Mouse (Mus musculus) neural tube, embryonic 14.5 days (tissue): ENCODE measurements around the gene Gm5089. TPM values are rescaled to one million over a fixed set of nuclear protein-coding genes. Genes with fewer than 3 reads are reported as not detected.

Source experiments
- ATAC-seq: fragments of 200-750 bp; cut with Nextera tagmentation; 2 replicates; pipeline ENCODE4 v1.8.0; 2017; ENCODE audit warnings: low read depth, mild to moderate bottlenecking, moderate TSS enrichment, moderate library complexity
- H3K27ac ChIP-seq: fragments of 300-500 bp; sonication (generic); 2 replicates; pipeline ENCODE4 v1.5.1; 2014; ENCODE audit warnings: low read depth, mild to moderate bottlenecking, control low read depth, low read length, moderate library complexity, mixed read lengths
- H3K27me3 ChIP-seq: fragments of 300-500 bp; sonication (generic); 2 replicates; pipeline ENCODE4 v1.6.1; 2014; ENCODE audit warnings: low read length; ENCODE audit not compliant: control insufficient read depth, insufficient read depth
- H3K36me3 ChIP-seq: fragments of 300-500 bp; sonication (generic); 2 replicates; pipeline ENCODE4 v1.6.1; 2014; ENCODE audit warnings: low read length, mixed read lengths; ENCODE audit not compliant: control insufficient read depth, insufficient read depth
- H3K4me1 ChIP-seq: fragments of 300-500 bp; sonication (generic); 2 replicates; pipeline ENCODE4 v1.6.1; 2014; ENCODE audit warnings: low read length; ENCODE audit not compliant: control insufficient read depth, insufficient read depth
- H3K4me2 ChIP-seq: fragments of 300-500 bp; sonication (generic); 2 replicates; pipeline ENCODE4 v1.6.1; 2014; ENCODE audit warnings: mild to moderate bottlenecking, low read depth, low read length, control low read depth
- H3K4me3 ChIP-seq: fragments of 300-500 bp; sonication (generic); 2 replicates; pipeline ENCODE4 v1.5.1; 2014; ENCODE audit warnings: low read depth, low read length, control low read depth, mixed read lengths
- H3K9ac ChIP-seq: fragments of 300-500 bp; sonication (generic); replicated peaks from 2 replicates; pipeline ENCODE4 v1.6.1; 2014; ENCODE audit warnings: low read depth, mild to moderate bottlenecking, control low read depth, low read length, mixed read lengths
- H3K9me3 ChIP-seq: fragments of 300-500 bp; sonication (generic); 2 replicates; pipeline ENCODE4 v1.6.1; 2016; ENCODE audit warnings: low read length; ENCODE audit not compliant: control insufficient read depth
- WGBS: fragments of 180-500 bp; shearing (Covaris S2); extraction: QIAGEN DNeasy Blood & Tissue Kit; methylation state at CpG from one replicate; pipeline ENCODE4 v1.1.7; 2014; 5-methylcytosine and 5-hydroxymethylcytosine counted together
- polyA plus RNA-seq: library from polyadenylated mRNA; unstranded; fragments of >200 nt; fragmentation: Nextera tagmentation; extraction: Ambion mirVana; gene quantifications from 2 replicates; pipeline ENCODE4 v1.2.1, GENCODE M21; 2014

The Gm5089 gene
- polyA plus RNA-seq, 1 experiment from 2014 or later = 0.27 TPM

- Histone ChIP-seq H3K4me3 (no peak overlapping the region), H3K9ac (no peak overlapping the region), H3K27ac (no peak overlapping the region), H3K4me2 (no peak overlapping the region), H3K9me3 (no peaks in the 10 kb centered on the region), H3K36me3 (no peaks in the 10 kb centered on the region), H3K4me1 (peaks cover 12% of the 10 kb centered on the region; the same call in 1 of the 2 replicates), H3K27me3 (peaks cover 22% of the 10 kb centered on the region)
- ATAC-seq = peak; percentile 44
- 16% methylated on average over 12 of the region's 12 CpGs for WGBS
These were observed 45.7 kb downstream of the Gm5089 start for GRCm38 (mm10) chr14:122405236-122405635.

- H3K27me3 ChIP-seq = peaks cover 19% of the 10 kb centered on the region; the same call in 1 of the 2 replicates
- peaks cover 12% of the 10 kb centered on the region; the same call in 1 of the 2 replicates for H3K4me1 ChIP-seq
- no peak overlapping the region for H3K27ac ChIP-seq
- no peak overlapping the region for H3K9ac ChIP-seq
- no peaks in the 10 kb centered on the region for H3K36me3 ChIP-seq
- no peak overlapping the region for H3K4me2 ChIP-seq
- H3K4me3 ChIP-seq = no peak overlapping the region
- 58% methylated on average over 7 of the region's 7 CpGs for whole genome bisulfite sequencing
- peak; percentile 56 for ATAC-seq
- H3K9me3 ChIP-seq = no peaks in the 10 kb centered on the region
These were observed 46.2 kb downstream of the Gm5089 start for GRCm38 (mm10) chr14:122404596-122405154.

GRCm38 (mm10) chr14:122403422-122403940 is 47.4 kb downstream of the Gm5089 start:
- H3K27ac ChIP-seq = no peak overlapping the region
- ATAC-seq = no peak
- H3K36me3 ChIP-seq = no peaks in the 10 kb centered on the region
- H3K9ac ChIP-seq = no peak overlapping the region
- no peak overlapping the region for H3K4me3 ChIP-seq
- no peak overlapping the region for H3K4me2 ChIP-seq
- no peaks in the 10 kb centered on the region for H3K9me3 ChIP-seq
- peaks cover 19% of the 10 kb centered on the region; the same call in 1 of the 2 replicates for H3K27me3 ChIP-seq
- peaks cover 12% of the 10 kb centered on the region; the same call in 1 of the 2 replicates for H3K4me1 ChIP-seq
- WGBS = 49% methylated on average over 3 of the region's 3 CpGs

- Histone ChIP-seq H3K27ac (no peak overlapping the region), H3K9ac (no peak overlapping the region)
These were observed 48.1 kb downstream of the Gm5089 start for GRCm38 (mm10) chr14:122402716-122403258.

GRCm38 (mm10) chr14:122401886-122402285 is 49.0 kb downstream of the Gm5089 start:
- no peak for ATAC-seq
- Histone ChIP-seq H3K9ac (no peak overlapping the region), H3K27me3 (peaks cover 18% of the 10 kb centered on the region; the same call in 1 of the 2 replicates), H3K4me2 (no peak overlapping the region), H3K9me3 (no peaks in the 10 kb centered on the region), H3K4me1 (peaks cover 10% of the 10 kb centered on the region; the same call in 1 of the 2 replicates), H3K36me3 (no peaks in the 10 kb centered on the region), H3K4me3 (no peak overlapping the region), H3K27ac (no peak overlapping the region)
- 36% methylated on average over 11 of the region's 11 CpGs for WGBS

More at GRCm38 (mm10) chr14:122402716-122403258, 48.1 kb downstream of the Gm5089 start:
- no peak for ATAC-seq
- H3K4me2 ChIP-seq = no peak overlapping the region
- 10% methylated on average over 12 of the region's 12 CpGs for WGBS
- no peaks in the 10 kb centered on the region for H3K36me3 ChIP-seq
- no peaks in the 10 kb centered on the region for H3K9me3 ChIP-seq
- H3K27me3 ChIP-seq = peaks cover 19% of the 10 kb centered on the region; the same call in 1 of the 2 replicates
- no peak overlapping the region for H3K4me3 ChIP-seq
- H3K4me1 ChIP-seq = peaks cover 12% of the 10 kb centered on the region; the same call in 1 of the 2 replicates

GRCm38 (mm10) chr14:122399906-122400305 is 51.0 kb downstream of the Gm5089 start:
- Histone ChIP-seq H3K27me3 (peaks cover 11% of the 10 kb centered on the region; the same call in 1 of the 2 replicates), H3K27ac (no peak overlapping the region), H3K4me1 (no peaks in the 10 kb centered on the region; the same call in 1 of the 2 replicates), H3K9ac (no peak overlapping the region), H3K4me2 (no peak overlapping the region), H3K36me3 (no peaks in the 10 kb centered on the region), H3K4me3 (no peak overlapping the region), H3K9me3 (no peaks in the 10 kb centered on the region)
- 26% methylated on average over 5 of the region's 5 CpGs for WGBS
- no peak for ATAC-seq

GRCm38 (mm10) chr14:122398676-122399075 is 52.2 kb downstream of the Gm5089 start:
- 69% methylated on average over 4 of the region's 4 CpGs for WGBS
- no peak for ATAC-seq
- Histone ChIP-seq H3K4me1 (no peaks in the 10 kb centered on the region; the same call in 1 of the 2 replicates), H3K4me3 (no peak overlapping the region), H3K27me3 (peaks cover 11% of the 10 kb centered on the region; the same call in 1 of the 2 replicates), H3K9ac (no peak overlapping the region), H3K9me3 (no peaks in the 10 kb centered on the region), H3K4me2 (no peak overlapping the region), H3K27ac (no peak overlapping the region), H3K36me3 (no peaks in the 10 kb centered on the region)

- no peaks in the 10 kb centered on the region for H3K9me3 ChIP-seq
- H3K27ac ChIP-seq = no peak overlapping the region
- no peak for ATAC-seq
- H3K9ac ChIP-seq = no peak overlapping the region
- 83% methylated on average over 1 of the region's 1 CpGs for WGBS
- no peaks in the 10 kb centered on the region for H3K36me3 ChIP-seq
- no peak overlapping the region for H3K4me2 ChIP-seq
- no peak overlapping the region for H3K4me3 ChIP-seq
- 0 out of 2 replicates have a peak, but pooled peaks cover 4% of the 10 kb centered on the region for H3K4me1 ChIP-seq
- H3K27me3 ChIP-seq = 0 out of 2 replicates have a peak, but pooled peaks cover 2% of the 10 kb centered on the region
These were observed 57.8 kb downstream of the Gm5089 start for GRCm38 (mm10) chr14:122393119-122393518.

- Histone ChIP-seq H3K9ac (no peak overlapping the region), H3K27ac (no peak overlapping the region), H3K4me3 (no peak overlapping the region), H3K4me1 (0 out of 2 replicates have a peak, but pooled peaks cover 4% of the 10 kb centered on the region), H3K36me3 (no peaks in the 10 kb centered on the region), H3K27me3 (no peaks in the 10 kb centered on the region), H3K4me2 (no peak overlapping the region), H3K9me3 (no peaks in the 10 kb centered on the region)
- no peak for ATAC-seq
- WGBS = 62% methylated on average over 4 of the region's 4 CpGs
These were observed 60.0 kb downstream of the Gm5089 start for GRCm38 (mm10) chr14:122390935-122391334.
